Mouse (Mus musculus): ENCODE data around the gene Sult6b2.

Sult6b2 gene

GRCm38 (mm10) chr6:142776935-142777334 lies 27.4 kb downstream of the Sult6b2 start:
- no peak for DNase-seq

DNA sequence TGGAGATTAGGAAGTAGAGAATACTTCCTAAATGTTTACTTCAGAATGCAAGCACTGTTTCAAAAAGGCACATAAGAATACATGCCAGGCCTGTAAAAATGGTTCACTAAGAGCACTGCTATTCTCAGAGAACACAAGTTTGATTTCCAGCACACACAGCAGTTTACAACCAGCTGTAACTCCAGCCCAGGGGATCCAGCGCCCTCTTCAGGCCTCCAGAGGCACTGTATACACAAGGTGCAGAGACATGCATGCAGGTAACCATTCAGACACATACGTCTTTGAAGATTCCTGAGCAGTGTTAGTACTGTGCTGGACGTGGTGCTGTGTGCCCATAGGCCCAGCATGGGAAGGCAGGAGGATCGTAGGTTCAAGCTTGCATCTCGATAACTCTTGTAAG lies 30.7 kb downstream of the Sult6b2 start:
- no peak for DNase-seq

DNA sequence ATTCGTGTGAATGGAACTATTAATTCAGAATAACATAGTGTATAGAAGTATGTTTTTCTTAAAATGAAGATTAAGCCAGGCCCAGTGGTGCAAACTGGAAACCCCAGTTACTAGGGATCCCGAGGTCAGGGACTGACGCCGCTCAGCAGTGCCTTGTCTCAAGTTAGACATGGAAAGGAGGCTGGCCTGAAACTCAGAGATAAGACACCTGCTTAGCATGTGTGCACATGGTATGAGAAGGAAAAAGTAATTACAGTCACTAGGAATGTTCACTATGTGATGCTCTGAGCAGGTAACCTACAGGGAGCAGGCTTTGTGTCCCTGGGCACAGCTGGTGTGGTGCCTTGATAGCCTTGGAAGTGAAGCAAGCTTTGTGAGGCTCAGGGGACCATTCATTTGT lies 32.7 kb downstream of the Sult6b2 start:
- DNase-seq, result no peak

DNA sequence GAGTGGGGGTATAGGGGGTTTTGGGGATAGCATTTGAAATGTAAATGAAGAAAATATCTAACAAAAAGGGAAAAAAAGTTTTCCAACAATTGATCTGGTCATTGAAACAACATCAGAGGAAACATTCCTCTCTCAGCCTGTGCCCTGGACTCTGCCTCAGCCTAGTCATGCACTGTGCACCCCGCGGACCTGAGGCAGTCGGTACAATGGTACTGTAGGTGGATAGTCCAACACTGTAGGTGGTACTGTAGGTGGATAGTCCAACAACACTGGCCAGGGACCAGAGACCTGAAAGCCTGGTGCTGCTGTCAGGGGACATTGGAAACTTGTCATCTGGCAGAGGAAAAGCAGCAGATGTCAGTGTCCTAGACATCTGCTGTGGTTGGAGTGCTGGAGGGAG lies 34.4 kb downstream of the Sult6b2 start:
- no peak for DNase-seq

- no peak for DNase-seq
Observed at GRCm38 (mm10) chr6:142767305-142767704, 37.0 kb downstream of the Sult6b2 start.

- DNase-seq, result no peak
Observed at GRCm38 (mm10) chr6:142764933-142765332, 39.4 kb downstream of the Sult6b2 start.

- DNase-seq, result no peak
Observed at GRCm38 (mm10) chr6:142759633-142760032, 44.7 kb downstream of the Sult6b2 start.

GRCm38 (mm10) chr6:142758562-142758961 lies 45.7 kb downstream of the Sult6b2 start:
- DNase-seq, result no peak

GRCm38 (mm10) chr6:142757976-142758375 lies 46.3 kb downstream of the Sult6b2 start:
- no peak for DNase-seq

- DNase-seq, result no peak
Observed at GRCm38 (mm10) chr6:142757334-142757965, 46.9 kb downstream of the Sult6b2 start.

- DNase-seq, result peak; percentile 90 to 92
Observed at GRCm38 (mm10) chr6:142756507-142757333, 47.6 kb downstream of the Sult6b2 start, which contains the start of gene Cmas. TSS of gene Cmas (plus strand) at chr6:142756686.

DNA sequence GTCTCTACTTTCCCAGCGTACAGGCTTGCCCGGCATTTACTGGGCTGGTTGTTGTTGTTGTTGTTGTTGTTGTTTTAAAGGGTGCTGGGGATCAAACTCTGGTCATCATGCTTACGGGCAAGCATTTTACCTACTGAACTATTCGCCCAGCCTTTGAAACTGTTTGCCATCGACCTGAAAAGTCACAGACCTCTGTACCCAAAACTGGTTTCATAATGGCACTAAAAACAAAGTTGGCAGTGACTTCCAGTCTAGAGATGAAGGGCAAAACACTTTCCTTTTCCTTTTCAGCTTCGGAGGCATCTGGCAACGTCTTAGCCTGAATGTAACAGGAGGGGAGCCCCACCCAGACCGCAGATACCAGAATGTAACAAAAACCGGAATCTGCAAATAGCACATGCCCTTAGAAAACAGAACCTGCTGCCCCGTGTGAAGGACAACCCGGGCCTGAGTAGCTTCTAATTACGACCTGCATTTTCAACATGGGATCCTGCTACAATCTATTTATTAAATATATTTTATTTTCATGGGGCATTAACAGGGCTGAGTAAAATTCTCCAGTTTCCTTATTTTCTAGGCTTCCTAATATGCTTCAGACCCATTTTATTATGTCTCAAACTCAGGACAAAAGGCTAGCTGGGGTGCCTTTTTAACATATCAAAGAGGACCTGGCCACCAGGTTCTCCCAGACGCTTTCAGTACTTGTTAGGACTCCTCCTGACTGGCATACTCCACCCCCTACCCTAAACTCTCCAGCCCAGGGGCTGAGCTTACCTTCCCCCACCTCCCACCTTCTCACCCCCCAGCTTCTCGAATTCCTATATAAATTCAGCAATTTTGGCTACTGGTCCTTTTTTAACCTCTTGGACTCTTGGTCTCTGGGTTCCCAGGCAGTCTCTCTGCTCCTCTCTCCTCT lies 51.7 kb downstream of the Sult6b2 start:
- no peak for DNase-seq

- no peak for DNase-seq
Observed at GRCm38 (mm10) chr6:142751365-142751764, 52.9 kb downstream of the Sult6b2 start.

- DNase-seq, result no peak
Observed at GRCm38 (mm10) chr6:142748057-142748708, 56.1 kb downstream of the Sult6b2 start.

GRCm38 (mm10) chr6:142747165-142747564 lies 57.1 kb downstream of the Sult6b2 start:
- no peak for DNase-seq

- DNase-seq, result no peak
Observed at GRCm38 (mm10) chr6:142746765-142747164, 57.5 kb downstream of the Sult6b2 start.

DNA sequence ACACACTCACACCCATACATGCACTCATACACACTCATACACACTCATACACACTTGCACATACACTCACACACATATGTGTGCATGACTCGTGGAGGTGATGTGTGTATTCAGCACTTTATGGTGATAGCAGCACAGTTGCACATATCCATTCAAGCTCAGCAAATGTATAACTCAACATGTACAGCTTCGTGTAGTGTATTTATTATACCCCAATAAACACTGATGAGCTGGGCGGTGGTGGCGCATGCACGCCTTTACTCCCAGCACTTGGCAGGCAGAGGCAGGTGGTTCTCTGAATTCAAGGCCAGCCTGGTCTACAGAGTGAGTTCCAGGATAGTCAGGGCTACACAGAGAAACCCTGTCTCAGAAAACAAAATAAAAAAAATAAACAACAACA lies 58.8 kb downstream of the Sult6b2 start:
- no peak for DNase-seq

DNA sequence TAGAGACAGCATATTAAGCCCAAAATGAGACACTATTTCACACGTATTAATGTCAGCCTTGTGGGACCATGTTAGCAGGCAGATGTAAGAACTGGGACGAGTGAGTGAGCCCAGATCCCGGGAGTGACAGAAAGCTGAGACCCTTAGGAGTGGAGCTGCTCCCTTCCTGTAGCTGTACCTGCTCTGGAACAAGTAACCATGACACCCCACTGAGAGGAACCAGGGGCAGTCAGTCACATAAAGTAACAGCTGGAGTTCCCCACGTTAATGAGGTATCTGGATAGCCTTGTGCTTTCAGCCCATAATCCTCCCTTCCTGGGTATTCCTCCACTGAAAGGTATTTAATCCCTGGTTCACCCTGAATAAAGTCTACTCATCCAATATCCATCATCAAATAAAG lies 61.1 kb downstream of the Sult6b2 start:
- no peak for DNase-seq

DNA sequence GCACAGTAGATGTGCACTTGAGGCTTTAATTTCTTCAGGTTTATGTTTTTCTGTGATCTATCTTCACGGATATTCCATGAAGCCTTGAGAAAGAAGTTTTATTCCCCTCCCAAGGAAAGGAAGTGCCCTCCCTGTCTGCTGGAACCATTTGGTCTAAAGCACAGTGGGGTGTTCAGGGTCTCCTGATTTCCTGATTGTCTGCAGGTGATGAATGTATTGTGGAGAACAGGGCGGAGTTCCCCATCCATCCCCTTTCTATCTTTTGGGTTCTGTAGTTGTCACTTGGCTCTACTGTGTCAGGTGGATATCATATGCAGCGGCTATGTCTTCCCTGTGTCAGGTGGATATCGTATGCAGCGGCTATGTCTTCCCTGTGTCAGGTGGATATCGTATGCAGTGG lies 62.5 kb downstream of the Sult6b2 start:
- DNase-seq, result no peak

- DNase-seq, result no peak
Observed at GRCm38 (mm10) chr6:142738637-142739036, 65.7 kb downstream of the Sult6b2 start.

- no peak for DNase-seq
Observed at GRCm38 (mm10) chr6:142738225-142738624, 66.1 kb downstream of the Sult6b2 start.

DNA sequence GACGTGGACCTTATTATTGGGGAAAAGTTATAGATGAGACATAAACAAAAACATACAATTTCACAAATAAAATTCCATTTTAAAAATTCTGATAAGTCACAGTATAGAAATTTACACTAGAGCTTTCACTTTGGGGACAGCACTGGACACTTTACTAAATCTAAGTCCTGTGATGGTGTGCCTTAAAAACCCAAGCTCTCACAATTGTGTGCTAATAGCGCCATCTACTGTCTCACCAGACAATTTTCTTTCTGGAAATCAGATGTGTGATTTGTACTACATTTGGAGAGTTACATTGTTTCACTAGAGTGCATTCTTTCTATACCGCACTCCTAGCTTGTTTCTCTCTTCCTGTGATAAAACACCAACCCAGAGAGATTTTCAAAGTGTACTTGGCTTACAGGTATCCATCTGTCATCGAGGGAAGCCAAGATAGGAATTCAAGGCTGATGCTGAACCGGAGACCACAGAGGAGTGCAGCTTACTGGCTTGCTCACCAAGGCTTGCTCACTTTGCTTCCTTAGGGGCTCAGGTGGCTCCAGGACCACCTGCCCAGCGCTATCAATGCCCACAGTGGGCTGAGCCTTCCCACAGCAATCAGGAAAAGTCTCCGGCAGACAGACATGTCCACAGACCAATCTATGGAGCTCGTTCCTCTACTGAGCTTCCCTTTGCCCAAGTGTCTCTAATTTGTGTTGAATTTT lies 68.8 kb downstream of the Sult6b2 start:
- peak in 1 of 2 experiments; percentile 27 for DNase-seq
